Mouse (Mus musculus) ovary, postnatal 10 days (tissue): ENCODE measurements around the gene Prr14.

Experiments
- DNase-seq: peaks from one replicate; pipeline ENCODE4 v3.0.0; 2022; ENCODE audit warnings: low spot score

The Prr14 gene

GRCm38 (mm10) chr7:127512231-127513015 is 53.0 kb downstream of the Prr14 start:
- DNase-seq: peak; percentile 62

GRCm38 (mm10) chr7:127513016-127513390 is 53.6 kb downstream of the Prr14 start:
- DNase-seq: peak; percentile 10

DNA sequence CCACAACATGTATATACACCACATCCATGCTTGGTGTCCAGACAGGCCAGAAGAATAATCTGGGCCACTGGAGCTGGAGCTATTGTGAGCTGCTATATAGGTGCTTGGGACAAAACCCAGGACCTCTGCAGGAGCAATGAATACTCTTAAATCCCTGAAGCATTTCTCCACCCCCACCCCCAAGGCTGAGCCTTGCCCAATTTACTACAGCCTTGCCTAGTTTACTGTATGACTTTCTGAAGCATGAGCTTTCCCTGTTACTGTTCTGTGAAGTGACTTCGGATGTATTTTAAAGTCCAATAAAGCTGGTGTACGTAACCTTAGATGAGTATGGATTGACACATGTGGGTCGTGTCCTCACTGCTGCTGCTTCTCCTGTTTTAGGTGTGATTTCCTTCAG is 54.4 kb downstream of the Prr14 start:
- no peak for DNase-seq

DNA sequence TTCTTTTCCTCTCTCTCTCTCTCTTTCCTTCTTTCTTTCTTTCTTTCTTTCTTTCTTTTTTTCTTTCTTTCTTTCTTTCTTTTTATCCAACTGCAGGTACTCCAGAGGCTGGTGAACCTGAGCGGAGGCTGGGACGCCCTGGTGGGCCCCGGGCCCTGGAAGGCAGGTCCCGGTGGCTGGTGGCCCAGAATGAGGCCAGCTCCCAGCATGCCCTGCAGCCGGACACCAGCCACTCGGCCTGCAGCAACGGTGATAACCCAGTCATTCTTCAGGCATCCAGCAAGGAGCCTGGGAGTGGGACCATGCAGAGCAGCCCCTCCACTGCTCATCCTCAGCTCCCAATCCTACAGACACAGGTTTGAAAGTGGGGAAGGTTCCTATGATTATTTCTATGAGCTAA is 56.4 kb downstream of the Prr14 start:
- DNase-seq: no peak

DNA sequence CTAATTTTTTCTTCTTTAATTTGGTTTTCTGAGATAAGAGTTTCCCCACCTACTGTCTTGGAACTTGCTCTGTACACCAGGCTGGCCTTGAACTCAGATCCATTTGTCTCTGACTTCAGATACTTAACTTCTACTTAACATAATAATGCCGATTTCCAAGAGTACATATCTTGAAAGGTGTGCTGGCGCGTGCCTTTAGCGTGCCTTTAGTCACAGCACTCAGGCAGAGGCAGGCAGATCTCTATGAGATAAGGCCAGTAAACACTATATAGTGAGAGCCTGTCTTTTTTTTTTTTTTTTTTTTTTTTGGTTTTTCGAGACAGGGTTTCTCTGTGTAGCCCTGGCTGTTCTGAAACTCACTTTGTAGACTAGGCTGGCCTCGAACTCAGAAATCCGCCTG is 56.9 kb downstream of the Prr14 start:
- no peak for DNase-seq

- no peak for DNase-seq
Measured at GRCm38 (mm10) chr7:127519284-127519683, 59.9 kb downstream of the Prr14 start, which contains the start of gene Gm42715. Gm42715 (plus strand) TSS chr7:127519584.
